Mouse (Mus musculus) heart, embryonic 16.5 days (tissue): ENCODE results near the gene Il17rc. TPM values are rescaled to one million over a fixed set of nuclear protein-coding genes. Genes with fewer than 3 reads are reported as not detected.

Experiments
- ATAC-seq: fragments of 200-750 bp; cut with Nextera tagmentation; replicated peaks from 2 replicates; pipeline ENCODE4 v1.8.0; 2017; ENCODE audit warnings: moderate number of reproducible peaks; ENCODE audit not compliant: insufficient read depth, low FRiP score; ENCODE audit errors: extremely low read depth
- H3K27ac ChIP-seq: fragments of 300-500 bp; sonication (generic); 2 replicates; pipeline ENCODE4 v1.5.1; 2014; ENCODE audit warnings: mild to moderate bottlenecking, low read length, control low read depth, moderate library complexity
- H3K27me3 ChIP-seq: fragments of 300-500 bp; sonication (generic); 2 replicates; pipeline ENCODE4 v1.6.1; 2014; ENCODE audit warnings: low read length, mixed read lengths; ENCODE audit not compliant: control insufficient read depth, insufficient read depth
- H3K36me3 ChIP-seq: fragments of 300-500 bp; sonication (generic); 2 replicates; pipeline ENCODE4 v1.6.1; 2014; ENCODE audit not compliant: control insufficient read depth, insufficient read depth
- H3K4me1 ChIP-seq: fragments of 300-500 bp; sonication (generic); 2 replicates; pipeline ENCODE4 v1.6.1; 2014; ENCODE audit warnings: low read length, mixed read lengths; ENCODE audit not compliant: control insufficient read depth, insufficient read depth
- H3K4me2 ChIP-seq: fragments of 300-500 bp; sonication (generic); 2 replicates; pipeline ENCODE4 v1.6.1; 2014; ENCODE audit warnings: low read depth, mild to moderate bottlenecking, control low read depth, low read length
- H3K4me3 ChIP-seq: fragments of 300-500 bp; sonication (generic); 2 replicates; pipeline ENCODE4 v1.5.1; 2014; ENCODE audit warnings: mild to moderate bottlenecking, control low read depth, low read length
- H3K9ac ChIP-seq: fragments of 300-500 bp; sonication (generic); 2 replicates; pipeline ENCODE4 v1.6.1; 2014; ENCODE audit warnings: low read length, control low read depth
- H3K9me3 ChIP-seq: fragments of 300-500 bp; sonication (generic); replicated peaks from 2 replicates; pipeline ENCODE4 v1.6.1; 2016; ENCODE audit warnings: low read length; ENCODE audit not compliant: control insufficient read depth
- WGBS: fragments of 180-500 bp; shearing (Covaris S2); extraction: QIAGEN DNeasy Blood & Tissue Kit; methylation state at CpG from one replicate; pipeline ENCODE4 v1.1.7; 2014; 5-methylcytosine and 5-hydroxymethylcytosine counted together
- polyA plus RNA-seq: library from polyadenylated mRNA; unstranded; fragments of >200 nt; fragmentation: Nextera tagmentation; extraction: Ambion mirVana; gene quantifications from 2 replicates; pipeline ENCODE4 v1.2.1, GENCODE M21; 2015

Il17rc gene
- polyA plus RNA-seq, 1 experiment from 2014 or later = 16.1 TPM

- H3K9ac ChIP-seq = peak overlapping the region; percentile 97
- H3K27me3 ChIP-seq = no peaks in the 10 kb centered on the region
- H3K4me1 ChIP-seq = peaks cover 9% of the 10 kb centered on the region
- peaks cover 16% of the 10 kb centered on the region for H3K36me3 ChIP-seq
- peak overlapping the region; percentile 98 for H3K4me3 ChIP-seq
- H3K9me3 ChIP-seq = no peaks in the 10 kb centered on the region
- ATAC-seq = no peak
- no peak overlapping the region for H3K27ac ChIP-seq
- WGBS = 44% methylated on average over 12 of the region's 12 CpGs
- H3K4me2 ChIP-seq = peak overlapping the region; percentile 99
These were observed 28.1 kb upstream of the Il17rc start for GRCm38 (mm10) chr6:113443091-113443490.

GRCm38 (mm10) chr6:113444207-113444965 is 26.8 kb upstream of the Il17rc start:
- H3K27me3 ChIP-seq = no peaks in the 10 kb centered on the region
- H3K36me3 ChIP-seq = peaks cover 20% of the 10 kb centered on the region
- H3K9ac ChIP-seq = no peak overlapping the region
- H3K9me3 ChIP-seq = no peaks in the 10 kb centered on the region
- no peak overlapping the region for H3K4me2 ChIP-seq
- no peak overlapping the region for H3K4me3 ChIP-seq
- peaks cover 9% of the 10 kb centered on the region for H3K4me1 ChIP-seq
- no peak overlapping the region for H3K27ac ChIP-seq
- WGBS = 82% methylated on average over 7 of the region's 8 CpGs
- ATAC-seq = no peak

GRCm38 (mm10) chr6:113447639-113448038 is 23.6 kb upstream of the Il17rc start:
- 91% methylated on average over 4 of the region's 4 CpGs for WGBS
- no peak overlapping the region for H3K4me3 ChIP-seq
- ATAC-seq = no peak
- peaks cover 20% of the 10 kb centered on the region for H3K36me3 ChIP-seq
- H3K27me3 ChIP-seq = no peaks in the 10 kb centered on the region
- no peaks in the 10 kb centered on the region for H3K9me3 ChIP-seq
- no peak overlapping the region for H3K27ac ChIP-seq
- H3K9ac ChIP-seq = no peak overlapping the region
- H3K4me1 ChIP-seq = peaks cover 12% of the 10 kb centered on the region
- no peak overlapping the region for H3K4me2 ChIP-seq

- WGBS = 69% methylated on average over 2 of the region's 2 CpGs
- H3K4me3 ChIP-seq = no peak overlapping the region
- no peak overlapping the region for H3K4me2 ChIP-seq
- no peak overlapping the region for H3K27ac ChIP-seq
- H3K4me1 ChIP-seq = 0 out of 2 replicates have a peak, but pooled peaks cover 5% of the 10 kb centered on the region
- H3K9me3 ChIP-seq = no peaks in the 10 kb centered on the region
- no peak overlapping the region for H3K9ac ChIP-seq
- H3K36me3 ChIP-seq = peaks cover 16% of the 10 kb centered on the region
- H3K27me3 ChIP-seq = no peaks in the 10 kb centered on the region
- ATAC-seq = no peak
These were observed 19.4 kb upstream of the Il17rc start for GRCm38 (mm10) chr6:113451839-113452238.

- no peaks in the 10 kb centered on the region for H3K27me3 ChIP-seq
- no peak overlapping the region for H3K4me2 ChIP-seq
- no peak overlapping the region for H3K4me3 ChIP-seq
- ATAC-seq = no peak
- WGBS = 45% methylated on average over 5 of the region's 5 CpGs
- no peak overlapping the region for H3K9ac ChIP-seq
- 0 out of 2 replicates have a peak, but pooled peaks cover 5% of the 10 kb centered on the region for H3K4me1 ChIP-seq
- H3K27ac ChIP-seq = no peak overlapping the region
- H3K36me3 ChIP-seq = no peaks in the 10 kb centered on the region
- no peaks in the 10 kb centered on the region for H3K9me3 ChIP-seq
These were observed 16.2 kb upstream of the Il17rc start for GRCm38 (mm10) chr6:113455007-113455406.

GRCm38 (mm10) chr6:113457952-113458534 is 13.2 kb upstream of the Il17rc start, which contains the start of gene Il17re:
TSS of gene Il17re (plus strand) at chr6:113458484.
- no peak within 1 kb of the TSS for H3K4me2 ChIP-seq
- 62% methylated on average over 10 of the region's 10 CpGs for WGBS

GRCm38 (mm10) chr6:113458635-113459034 is 12.6 kb upstream of the Il17rc start:
- 52% methylated on average over 10 of the region's 10 CpGs for WGBS
- Histone ChIP-seq H3K4me3 (no peak overlapping the region), H3K9me3 (no peaks in the 10 kb centered on the region), H3K27me3 (no peaks in the 10 kb centered on the region), H3K4me1 (no peaks in the 10 kb centered on the region), H3K4me2 (no peak overlapping the region), H3K27ac (no peak overlapping the region), H3K36me3 (no peaks in the 10 kb centered on the region), H3K9ac (no peak overlapping the region)
- ATAC-seq = 0 out of 2 replicates have a peak, but pooled peaks have one; percentile 18

More at GRCm38 (mm10) chr6:113457952-113458534, 13.2 kb upstream of the Il17rc start, which contains the start of gene Il17re:
- H3K27me3 ChIP-seq = no peaks in the 10 kb centered on the region
- no peak within 1 kb of the TSS for H3K9ac ChIP-seq
- no peak for ATAC-seq
- no peak within 1 kb of the TSS for H3K4me3 ChIP-seq
- no peaks in the 10 kb centered on the region for H3K4me1 ChIP-seq
- H3K9me3 ChIP-seq = no peaks in the 10 kb centered on the region
- no peak within 1 kb of the TSS for H3K27ac ChIP-seq
- H3K36me3 ChIP-seq = no peaks in the 10 kb centered on the region

GRCm38 (mm10) chr6:113464040-113464439 is 7.2 kb upstream of the Il17rc start:
- 50% methylated on average over 7 of the region's 7 CpGs for WGBS
- no peaks in the 10 kb centered on the region for H3K36me3 ChIP-seq
- ATAC-seq = no peak

GRCm38 (mm10) chr6:113465602-113466001 is 5.6 kb upstream of the Il17rc start:
- WGBS = 54% methylated on average over 5 of the region's 5 CpGs
- Histone ChIP-seq H3K4me2 (no peak overlapping the region), H3K27ac (no peak overlapping the region), H3K36me3 (no peaks in the 10 kb centered on the region), H3K9ac (no peak overlapping the region), H3K27me3 (peaks cover 3% of the 10 kb centered on the region), H3K4me1 (peaks cover 4% of the 10 kb centered on the region; the same call in 1 of the 2 replicates), H3K4me3 (no peak overlapping the region), H3K9me3 (no peaks in the 10 kb centered on the region)
- ATAC-seq = no peak

More at GRCm38 (mm10) chr6:113464040-113464439, 7.2 kb upstream of the Il17rc start:
- Histone ChIP-seq H3K4me3 (no peak overlapping the region), H3K4me1 (no peaks in the 10 kb centered on the region), H3K4me2 (no peak overlapping the region), H3K9ac (no peak overlapping the region), H3K27me3 (no peaks in the 10 kb centered on the region; the same call in 1 of the 2 replicates), H3K9me3 (no peaks in the 10 kb centered on the region), H3K27ac (no peak overlapping the region)
